Mouse (Mus musculus) thymus, postnatal 10 days (tissue): ENCODE measurements at regions not wholly inside any gene's neighbourhood (a gene's known extent, or its start where the extent isn't known, plus 50 kb on each side); places are given as distances from the start of the nearest gene placed in this dataset.

Experiments
- DNase-seq, 2 experiments: peaks; one replicate each; pipeline ENCODE4 v3.0.0; 2021; ENCODE audit warnings: low spot score in 2 of 2

- DNase-seq, result no peak
Measured at GRCm38 (mm10) chr13:58495390-58496073, 92.4 kb upstream of the Hnrnpk start.

GRCm38 (mm10) chr13:58494726-58495125 lies 91.6 kb upstream of the Hnrnpk start:
- no peak for DNase-seq

GRCm38 (mm10) chr13:58490829-58491228 lies 87.7 kb upstream of the Hnrnpk start:
- DNase-seq, result no peak

DNA sequence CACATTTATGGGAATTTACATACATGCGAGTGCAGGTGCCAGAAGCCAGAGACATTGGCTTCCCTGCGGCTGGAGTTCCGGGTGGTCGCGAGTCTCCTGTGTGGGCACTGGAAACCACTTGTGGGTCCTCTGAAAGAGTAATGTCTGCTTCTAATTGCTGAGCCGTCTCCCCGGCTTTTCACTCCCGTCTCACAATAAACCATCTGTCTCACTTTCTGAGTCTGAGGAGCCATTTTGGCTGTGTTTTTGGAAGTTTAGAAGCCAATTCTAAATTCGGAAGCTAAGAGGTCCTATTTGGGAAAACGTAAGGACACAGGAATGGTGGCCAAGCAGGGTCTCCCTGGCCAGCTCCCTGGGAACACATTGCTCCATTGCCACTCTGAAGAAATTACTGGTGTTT lies 81.9 kb upstream of the Hnrnpk start:
- DNase-seq, result no peak

DNA sequence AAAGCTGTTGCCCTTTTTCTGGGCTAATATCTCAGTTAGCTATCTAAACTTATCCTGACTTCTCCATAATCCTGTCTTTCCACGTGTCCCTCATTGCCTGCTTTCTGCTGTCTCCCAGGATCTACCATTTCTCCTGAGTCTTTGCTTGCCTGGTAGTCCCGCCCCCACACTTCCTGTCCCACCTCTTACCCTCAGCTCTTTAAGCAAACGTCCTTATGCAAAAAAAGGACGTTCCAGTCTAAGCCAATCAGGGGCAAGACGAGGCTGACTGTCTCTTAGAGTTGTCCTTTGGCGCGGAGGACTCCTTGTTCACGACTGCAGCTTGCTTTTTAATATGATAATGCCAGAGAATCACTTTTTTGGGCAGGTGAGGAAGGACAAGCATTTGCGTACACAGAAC lies 79.6 kb upstream of the Hnrnpk start:
- DNase-seq, result no peak

- no peak for DNase-seq
Measured at GRCm38 (mm10) chr13:58480928-58481598, 77.9 kb upstream of the Hnrnpk start.

- no peak for DNase-seq
Measured at GRCm38 (mm10) chr13:58480388-58480927, 77.3 kb upstream of the Hnrnpk start.

- DNase-seq, result no peak
Measured at GRCm38 (mm10) chr13:58478438-58478837, 75.3 kb upstream of the Hnrnpk start.

DNA sequence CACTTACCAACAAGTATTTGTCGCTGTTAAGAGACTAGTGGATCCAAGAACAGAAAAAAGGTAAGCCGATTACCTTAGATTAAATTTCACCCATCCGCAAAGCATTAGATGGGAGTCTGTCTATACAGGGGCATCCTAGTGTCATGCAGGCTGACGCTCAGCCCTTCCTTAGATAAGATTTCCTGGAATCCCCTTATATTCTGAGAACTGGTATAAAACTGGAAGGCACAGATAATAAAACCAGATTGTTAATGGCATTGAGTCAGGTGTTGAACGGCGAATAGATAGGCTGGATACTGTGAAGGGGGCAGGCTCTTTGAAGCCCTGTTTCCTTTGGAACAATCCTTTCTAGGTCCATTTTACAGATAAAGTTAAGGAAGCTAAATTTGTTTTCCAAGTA lies 74.1 kb upstream of the Hnrnpk start:
- DNase-seq, result no peak

GRCm38 (mm10) chr13:58476033-58476830 lies 73.1 kb upstream of the Hnrnpk start:
- no peak for DNase-seq

DNA sequence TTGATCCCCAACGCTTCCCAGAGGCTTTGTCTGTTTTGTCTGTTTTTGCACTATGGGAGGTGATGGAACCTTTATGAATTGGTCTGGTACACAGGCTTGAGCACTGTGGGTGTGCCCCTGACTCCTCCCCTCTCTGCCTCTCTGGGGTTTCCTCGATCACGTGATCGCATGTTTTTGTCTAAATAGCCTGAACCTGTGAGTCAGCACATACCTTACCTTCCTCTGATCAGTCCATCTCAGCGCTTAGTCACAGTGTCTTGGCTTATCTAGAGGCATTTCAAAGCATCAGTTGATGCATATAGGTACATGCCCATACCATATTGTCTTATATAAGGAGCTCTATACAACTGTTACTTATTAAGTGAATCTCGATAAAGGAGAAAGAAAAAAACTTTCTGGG lies 72.4 kb upstream of the Hnrnpk start:
- DNase-seq, result no peak

DNA sequence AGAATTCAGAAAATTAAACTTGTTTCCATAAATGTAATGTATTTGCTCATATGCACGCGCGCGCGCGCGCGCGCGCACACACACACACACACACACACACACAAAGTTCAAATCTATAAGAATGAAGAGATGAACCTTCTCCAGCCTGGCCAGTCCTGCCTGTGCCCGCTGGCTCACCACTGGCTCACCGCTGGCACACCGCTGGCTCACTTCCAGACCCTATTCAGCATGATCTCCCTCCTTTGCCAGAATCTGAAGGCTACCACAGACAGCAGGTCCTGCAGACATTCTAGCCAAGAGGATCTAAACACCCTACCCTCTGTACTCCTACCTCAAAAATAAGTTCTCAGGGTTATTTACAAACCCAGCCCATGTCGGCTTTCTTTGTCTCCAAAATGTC lies 69.3 kb upstream of the Hnrnpk start:
- DNase-seq, result no peak

GRCm38 (mm10) chr13:58471704-58472103 lies 68.6 kb upstream of the Hnrnpk start:
- DNase-seq, result peak in 1 of 2 experiments; percentile 7

DNA sequence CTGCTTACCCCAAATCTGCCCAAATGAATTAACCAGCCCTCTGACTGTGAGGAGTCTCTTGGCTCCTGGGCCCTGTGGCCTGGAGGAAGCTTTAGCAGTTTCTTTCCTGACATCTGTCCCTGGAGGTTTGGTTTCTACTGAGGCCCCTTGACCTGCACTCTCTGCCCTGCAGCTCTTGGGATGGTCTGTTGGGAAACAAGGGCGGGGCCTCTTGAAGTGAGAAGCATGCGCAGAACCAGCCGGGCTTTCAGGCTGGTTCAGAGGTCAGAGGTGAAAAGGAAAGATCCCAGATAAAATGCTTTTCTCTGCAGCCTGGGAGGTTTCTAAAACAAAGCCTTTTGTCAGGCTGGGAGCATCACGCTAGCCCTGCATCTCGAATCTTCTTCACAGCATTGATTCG lies 66.6 kb upstream of the Hnrnpk start:
- no peak for DNase-seq

GRCm38 (mm10) chr13:58467097-58467642 lies 64.0 kb upstream of the Hnrnpk start:
- no peak for DNase-seq

GRCm38 (mm10) chr13:58465206-58466104 lies 62.3 kb upstream of the Hnrnpk start:
- no peak for DNase-seq
